Mouse (Mus musculus) neural tube, embryonic 12.5 days (tissue): ENCODE measurements at regions not wholly inside any gene's neighbourhood (a gene's known extent, or its start where the extent isn't known, plus 50 kb on each side); places are given as distances from the start of the nearest gene placed in this dataset.
A peak's percentile ranks its signal among the peaks of the same experiment; 100 is the strongest.

Experiments used
- ATAC-seq: fragments of 200-750 bp; cut with Nextera tagmentation; 2 replicates; pipeline ENCODE4 v1.8.0; 2017; ENCODE audit warnings: low read depth, mild to moderate bottlenecking, moderate TSS enrichment, moderate library complexity; ENCODE audit not compliant: low FRiP score
- H3K27ac ChIP-seq: fragments of 300-500 bp; sonication (generic); 2 replicates; pipeline ENCODE4 v1.5.1; 2016
- H3K27me3 ChIP-seq: fragments of 300-500 bp; sonication (generic); replicated peaks from 2 replicates; pipeline ENCODE4 v1.6.1; 2016; ENCODE audit warnings: mild to moderate bottlenecking
- H3K36me3 ChIP-seq: fragments of 300-500 bp; sonication (generic); 2 replicates; pipeline ENCODE4 v1.6.1; 2016; ENCODE audit warnings: mild to moderate bottlenecking
- H3K4me1 ChIP-seq: fragments of 300-500 bp; sonication (generic); 2 replicates; pipeline ENCODE4 v1.6.1; 2016
- H3K4me2 ChIP-seq: fragments of 300-500 bp; sonication (generic); replicated peaks from 2 replicates; pipeline ENCODE4 v1.6.1; 2016; ENCODE audit warnings: mild to moderate bottlenecking
- H3K4me3 ChIP-seq: fragments of 300-500 bp; sonication (generic); 2 replicates; pipeline ENCODE4 v1.5.1; 2016
- H3K9ac ChIP-seq: fragments of 300-500 bp; sonication (generic); 2 replicates; pipeline ENCODE4 v1.6.1; 2016; ENCODE audit warnings: mild to moderate bottlenecking
- H3K9me3 ChIP-seq: fragments of 300-500 bp; sonication (generic); 2 replicates; pipeline ENCODE4 v1.6.1; 2016; ENCODE audit warnings: mild to moderate bottlenecking
- WGBS: fragments of 180-500 bp; shearing (Covaris S2); methylation state at CpG from one replicate; pipeline ENCODE4 v1.1.7; 2016; 5-methylcytosine and 5-hydroxymethylcytosine counted together

GRCm38 (mm10) chr3:56302346-56303185 lies 119.1 kb upstream of the Nbea start:
- H3K4me3 ChIP-seq, result no peak overlapping the region
- no peak overlapping the region for H3K27ac ChIP-seq
- H3K27me3 ChIP-seq, result no peaks in the 10 kb centered on the region
- no peaks in the 10 kb centered on the region for H3K36me3 ChIP-seq
- peaks cover 10% of the 10 kb centered on the region; the same call in 1 of the 2 replicates for H3K4me1 ChIP-seq
- H3K9me3 ChIP-seq, result no peaks in the 10 kb centered on the region
- peak; percentile 90 for ATAC-seq
- no peak overlapping the region; the same call in 1 of the 2 replicates for H3K4me2 ChIP-seq
- 8% methylated on average over 7 of the region's 7 CpGs for WGBS
- H3K9ac ChIP-seq, result no peak overlapping the region

GRCm38 (mm10) chr3:56300769-56301168 lies 117.3 kb upstream of the Nbea start:
- no peaks in the 10 kb centered on the region for H3K36me3 ChIP-seq
- H3K9ac ChIP-seq, result no peak overlapping the region
- WGBS, result 88% methylated on average over 1 of the region's 1 CpGs
- H3K4me3 ChIP-seq, result no peak overlapping the region
- H3K27ac ChIP-seq, result no peak overlapping the region
- H3K4me2 ChIP-seq, result no peak overlapping the region
- no peaks in the 10 kb centered on the region for H3K9me3 ChIP-seq
- H3K27me3 ChIP-seq, result no peaks in the 10 kb centered on the region
- ATAC-seq, result no peak
- peaks cover 10% of the 10 kb centered on the region; the same call in 1 of the 2 replicates for H3K4me1 ChIP-seq

- whole genome bisulfite sequencing, result 84% methylated on average over 7 of the region's 7 CpGs
- Histone ChIP-seq H3K9me3 (no peaks in the 10 kb centered on the region), H3K36me3 (no peaks in the 10 kb centered on the region), H3K27me3 (no peaks in the 10 kb centered on the region), H3K4me1 (no peaks in the 10 kb centered on the region), H3K4me3 (no peak overlapping the region), H3K27ac (no peak overlapping the region), H3K4me2 (no peak overlapping the region), H3K9ac (no peak overlapping the region)
- ATAC-seq, result no peak
These were observed 112.1 kb upstream of the Nbea start for GRCm38 (mm10) chr3:56295578-56295977.

- no peak for ATAC-seq
- no peaks in the 10 kb centered on the region for H3K4me1 ChIP-seq
- H3K9me3 ChIP-seq, result no peaks in the 10 kb centered on the region
- no peaks in the 10 kb centered on the region for H3K36me3 ChIP-seq
- H3K27me3 ChIP-seq, result no peaks in the 10 kb centered on the region
- 90% methylated on average over 5 of the region's 5 CpGs for WGBS
- H3K27ac ChIP-seq, result no peak overlapping the region
- H3K4me3 ChIP-seq, result no peak overlapping the region
- H3K4me2 ChIP-seq, result no peak overlapping the region
- H3K9ac ChIP-seq, result no peak overlapping the region
These were observed 98.0 kb upstream of the Nbea start for GRCm38 (mm10) chr3:56281507-56281906.

GRCm38 (mm10) chr3:56280330-56280957 lies 96.9 kb upstream of the Nbea start:
- H3K9me3 ChIP-seq, result no peaks in the 10 kb centered on the region
- no peaks in the 10 kb centered on the region for H3K36me3 ChIP-seq
- ATAC-seq, result no peak
- no peak overlapping the region for H3K9ac ChIP-seq
- no peaks in the 10 kb centered on the region for H3K4me1 ChIP-seq
- no peak overlapping the region for H3K27ac ChIP-seq
- no peaks in the 10 kb centered on the region for H3K27me3 ChIP-seq
- H3K4me3 ChIP-seq, result no peak overlapping the region
- 86% methylated on average over 6 of the region's 6 CpGs for WGBS
- no peak overlapping the region for H3K4me2 ChIP-seq

GRCm38 (mm10) chr3:56272587-56272986 lies 89.1 kb upstream of the Nbea start:
- ATAC-seq, result no peak
- Histone ChIP-seq H3K4me3 (no peak overlapping the region), H3K4me1 (no peaks in the 10 kb centered on the region), H3K27me3 (no peaks in the 10 kb centered on the region), H3K9me3 (no peaks in the 10 kb centered on the region), H3K27ac (no peak overlapping the region), H3K9ac (no peak overlapping the region), H3K36me3 (no peaks in the 10 kb centered on the region), H3K4me2 (no peak overlapping the region)
- 94% methylated on average over 3 of the region's 3 CpGs for WGBS

- Histone ChIP-seq H3K4me1 (no peaks in the 10 kb centered on the region), H3K27ac (no peak overlapping the region), H3K9ac (no peak overlapping the region), H3K4me2 (no peak overlapping the region), H3K4me3 (no peak overlapping the region), H3K27me3 (no peaks in the 10 kb centered on the region), H3K9me3 (no peaks in the 10 kb centered on the region), H3K36me3 (no peaks in the 10 kb centered on the region)
- WGBS, result 84% methylated on average over 6 of the region's 6 CpGs
- ATAC-seq, result no peak
These were observed 86.8 kb upstream of the Nbea start for GRCm38 (mm10) chr3:56270241-56270830.

GRCm38 (mm10) chr3:56261800-56262561 lies 78.5 kb upstream of the Nbea start:
- no peak overlapping the region for H3K27ac ChIP-seq
- no peak overlapping the region for H3K4me3 ChIP-seq
- H3K9me3 ChIP-seq, result no peaks in the 10 kb centered on the region
- H3K36me3 ChIP-seq, result no peaks in the 10 kb centered on the region
- H3K27me3 ChIP-seq, result no peaks in the 10 kb centered on the region
- WGBS, result 88% methylated on average over 3 of the region's 3 CpGs
- no peaks in the 10 kb centered on the region for H3K4me1 ChIP-seq
- H3K4me2 ChIP-seq, result no peak overlapping the region
- H3K9ac ChIP-seq, result no peak overlapping the region
- ATAC-seq, result no peak

- no peaks in the 10 kb centered on the region for H3K4me1 ChIP-seq
- 58% methylated on average over 5 of the region's 5 CpGs for WGBS
- H3K36me3 ChIP-seq, result no peaks in the 10 kb centered on the region
- no peak for ATAC-seq
- H3K9ac ChIP-seq, result no peak overlapping the region
- H3K4me3 ChIP-seq, result no peak overlapping the region
- H3K4me2 ChIP-seq, result no peak overlapping the region
- no peak overlapping the region for H3K27ac ChIP-seq
- no peaks in the 10 kb centered on the region for H3K27me3 ChIP-seq
- H3K9me3 ChIP-seq, result no peaks in the 10 kb centered on the region
These were observed 72.8 kb upstream of the Nbea start for GRCm38 (mm10) chr3:56256271-56256670.

- no peak overlapping the region for H3K9ac ChIP-seq
- no peak overlapping the region for H3K4me2 ChIP-seq
- no peaks in the 10 kb centered on the region for H3K27me3 ChIP-seq
- no peak overlapping the region for H3K4me3 ChIP-seq
- H3K4me1 ChIP-seq, result no peaks in the 10 kb centered on the region
- H3K27ac ChIP-seq, result no peak overlapping the region
- WGBS, result 22% methylated on average over 1 of the region's 1 CpGs
- no peak for ATAC-seq
- H3K36me3 ChIP-seq, result no peaks in the 10 kb centered on the region
- H3K9me3 ChIP-seq, result no peaks in the 10 kb centered on the region
These were observed 60.9 kb upstream of the Nbea start for GRCm38 (mm10) chr3:56244370-56244769.

- H3K27ac ChIP-seq, result no peak overlapping the region
- H3K4me2 ChIP-seq, result no peak overlapping the region
- ATAC-seq, result no peak
- H3K4me3 ChIP-seq, result no peak overlapping the region
- no peak overlapping the region for H3K9ac ChIP-seq
- H3K36me3 ChIP-seq, result no peaks in the 10 kb centered on the region
- no peaks in the 10 kb centered on the region for H3K4me1 ChIP-seq
- H3K27me3 ChIP-seq, result no peaks in the 10 kb centered on the region
- WGBS, result 89% methylated on average over 2 of the region's 2 CpGs
- H3K9me3 ChIP-seq, result no peaks in the 10 kb centered on the region
These were observed 54.7 kb upstream of the Nbea start for GRCm38 (mm10) chr3:56238228-56238627.

GRCm38 (mm10) chr3:56236163-56236562 lies 52.7 kb upstream of the Nbea start:
- 79% methylated on average over 1 of the region's 1 CpGs for WGBS
- Histone ChIP-seq H3K9me3 (no peaks in the 10 kb centered on the region), H3K27me3 (no peaks in the 10 kb centered on the region), H3K36me3 (no peaks in the 10 kb centered on the region), H3K4me2 (no peak overlapping the region), H3K4me3 (no peak overlapping the region), H3K27ac (no peak overlapping the region), H3K9ac (no peak overlapping the region), H3K4me1 (no peaks in the 10 kb centered on the region)
- ATAC-seq, result no peak
